Mouse (Mus musculus) ES-Bruce4 (cell line): ENCODE measurements around the gene Tox2. TPM values are rescaled to one million over a fixed set of nuclear protein-coding genes. Genes with fewer than 3 reads are reported as not detected.

Experiments
- H3K27ac ChIP-seq: 2 replicates; pipeline ENCODE4 v1.5.1; 2012; ENCODE audit warnings: low read length, inconsistent platforms; ENCODE audit not compliant: insufficient read depth
- H3K27me3 ChIP-seq: 2 replicates; pipeline ENCODE4 v1.6.1; 2012; ENCODE audit warnings: mild to moderate bottlenecking, low read length, inconsistent platforms; ENCODE audit not compliant: control insufficient read depth, poor library complexity, insufficient read depth, severe bottlenecking
- H3K36me3 ChIP-seq: 2 replicates; pipeline ENCODE4 v1.6.1; 2012; ENCODE audit warnings: inconsistent platforms, mild to moderate bottlenecking, low read length, moderate library complexity; ENCODE audit not compliant: control insufficient read depth, poor library complexity, insufficient read depth, severe bottlenecking
- H3K4me1 ChIP-seq: one replicate; pipeline ENCODE4 v1.8.1; 2011; ENCODE audit warnings: low read length; ENCODE audit not compliant: control insufficient read depth, insufficient read depth
- H3K4me3 ChIP-seq: 2 replicates; pipeline ENCODE4 v1.5.1; 2011; ENCODE audit warnings: low read depth, mild to moderate bottlenecking, low read length
- H3K9ac ChIP-seq: 2 replicates; pipeline ENCODE4 v1.6.1; 2012; ENCODE audit warnings: low read depth, mild to moderate bottlenecking, inconsistent platforms; ENCODE audit not compliant: poor library complexity, severe bottlenecking
- H3K9me3 ChIP-seq: replicated peaks from 2 replicates; pipeline ENCODE4 v1.6.1; 2012; ENCODE audit warnings: mild to moderate bottlenecking, low read length, inconsistent platforms; ENCODE audit not compliant: control insufficient read depth, poor library complexity, insufficient read depth, severe bottlenecking
- CTCF ChIP-seq: IDR thresholded peaks from one replicate; pipeline ENCODE4 v1.8.1; 2011; ENCODE audit warnings: low read depth, low read length
- EP300 ChIP-seq: IDR thresholded peaks from 2 replicates; pipeline ENCODE4 v1.6.1; 2011; ENCODE audit warnings: low read depth, low read length; ENCODE audit not compliant: insufficient read depth
- POLR2A ChIP-seq: IDR thresholded peaks from one replicate; pipeline ENCODE4 v1.8.1; 2011; ENCODE audit warnings: low read length; ENCODE audit not compliant: insufficient read depth
- polyA plus RNA-seq: library from polyadenylated mRNA; stranded (reverse); fragments of >200 nt; gene quantifications from 2 replicates; pipeline ENCODE4 v1.2.4, GENCODE M21; 2011; ENCODE audit warnings: low read depth; ENCODE audit not compliant: missing spikeins, insufficient read depth, insufficient read length

Tox2 gene
- polyA plus RNA-seq, 1 experiment, result 0.28 TPM

GRCm38 (mm10) chr2:163192485-163192884 lies 10.4 kb upstream of the Tox2 start:
- H3K9me3 ChIP-seq, result no peaks in the 10 kb centered on the region
- no peak overlapping the region for H3K27ac ChIP-seq
- no peak for TF ChIP-seq CTCF
- no peak for TF ChIP-seq POLR2A
- TF ChIP-seq EP300, result no peak
- no peaks in the 10 kb centered on the region for H3K36me3 ChIP-seq
- H3K27me3 ChIP-seq, result no peaks in the 10 kb centered on the region
- H3K9ac ChIP-seq, result no peak overlapping the region
- H3K4me1 ChIP-seq, result no peaks in the 10 kb centered on the region
- H3K4me3 ChIP-seq, result no peak overlapping the region

- H3K9me3 ChIP-seq, result no peaks in the 10 kb centered on the region
- no peak overlapping the region for H3K9ac ChIP-seq
- H3K27me3 ChIP-seq, result no peaks in the 10 kb centered on the region
- no peaks in the 10 kb centered on the region for H3K36me3 ChIP-seq
- H3K27ac ChIP-seq, result no peak overlapping the region
- no peaks in the 10 kb centered on the region for H3K4me1 ChIP-seq
- TF ChIP-seq EP300 (no peak), CTCF (no peak), POLR2A (no peak)
- H3K4me3 ChIP-seq, result no peak overlapping the region
These were observed 8.9 kb upstream of the Tox2 start for GRCm38 (mm10) chr2:163194015-163194414.

- Histone ChIP-seq H3K4me1 (no peaks in the 10 kb centered on the region), H3K27ac (no peak overlapping the region), H3K4me3 (no peak overlapping the region), H3K9me3 (no peaks in the 10 kb centered on the region), H3K27me3 (no peaks in the 10 kb centered on the region), H3K36me3 (no peaks in the 10 kb centered on the region), H3K9ac (no peak overlapping the region)
- no peak for TF ChIP-seq EP300
- TF ChIP-seq CTCF, result no peak
- no peak for TF ChIP-seq POLR2A
These were observed 8.4 kb upstream of the Tox2 start for GRCm38 (mm10) chr2:163194543-163194942.

- no peak for TF ChIP-seq EP300
- no peak for TF ChIP-seq CTCF
- TF ChIP-seq POLR2A, result no peak
- no peaks in the 10 kb centered on the region for H3K9me3 ChIP-seq
- no peaks in the 10 kb centered on the region for H3K27me3 ChIP-seq
- H3K36me3 ChIP-seq, result no peaks in the 10 kb centered on the region
- H3K27ac ChIP-seq, result no peak overlapping the region
- no peak overlapping the region for H3K4me3 ChIP-seq
- no peaks in the 10 kb centered on the region for H3K4me1 ChIP-seq
- no peak overlapping the region for H3K9ac ChIP-seq
These were observed 7.7 kb upstream of the Tox2 start for GRCm38 (mm10) chr2:163195106-163195833.

GRCm38 (mm10) chr2:163195834-163196145 lies 7.1 kb upstream of the Tox2 start:
- H3K27ac ChIP-seq, result no peak overlapping the region
- no peak overlapping the region for H3K9ac ChIP-seq
- H3K4me3 ChIP-seq, result no peak overlapping the region
- H3K27me3 ChIP-seq, result no peaks in the 10 kb centered on the region
- H3K36me3 ChIP-seq, result no peaks in the 10 kb centered on the region
- TF ChIP-seq EP300 (no peak), CTCF (no peak), POLR2A (no peak)
- no peaks in the 10 kb centered on the region for H3K4me1 ChIP-seq
- H3K9me3 ChIP-seq, result no peaks in the 10 kb centered on the region

GRCm38 (mm10) chr2:163201897-163202296 lies 1.0 kb upstream of the Tox2 start:
- Histone ChIP-seq H3K27me3 (peaks cover 13% of the 10 kb centered on the region), H3K4me1 (peaks cover 5% of the 10 kb centered on the region), H3K4me3 (no peak overlapping the region), H3K36me3 (no peaks in the 10 kb centered on the region), H3K9ac (no peak overlapping the region), H3K27ac (no peak overlapping the region), H3K9me3 (no peaks in the 10 kb centered on the region)
- TF ChIP-seq EP300 (no peak), POLR2A (no peak), CTCF (no peak)
